Mouse (Mus musculus): ENCODE data around the gene Dzank1.

GRCm38 (mm10) chr2:144550529-144550928 lies 23.3 kb upstream of the Dzank1 start, which contains the start of gene Rbbp9:
- TF ChIP-seq GABPA (IDR thresholded peaks at IDR 0.05; ENCODE audit: low read depth, low read length) = no peak
- no peak for TF ChIP-seq CTCF (IDR thresholded peaks at IDR 0.05 in 2 of 3, conservative IDR thresholded peaks at IDR 0.05 in 1 of 3; ENCODE audit: control insufficient read depth in 1 of 3, insufficient read depth in 1 of 3, low read depth in 2 of 3, low read length in 3 of 3, poor library complexity in 1 of 3, severe bottlenecking in 1 of 3)
- TF ChIP-seq POLR2A (IDR thresholded peaks at IDR 0.05; ENCODE audit: control insufficient read depth in 1 of 2, insufficient read depth in 1 of 2, low read depth in 1 of 2, low read length in 2 of 2, poor library complexity in 1 of 2) = no peak
- TF ChIP-seq CHD2 (IDR thresholded peaks at IDR 0.05; ENCODE audit: low read length) = no peak
- no peak for TF ChIP-seq HCFC1 (IDR thresholded peaks at IDR 0.05; ENCODE audit: low read depth, low read length)
- no peak for TF ChIP-seq E2F4 (IDR thresholded peaks at IDR 0.05; ENCODE audit: borderline replicate concordance, low read depth, low read length)
- no peak for TF ChIP-seq USF1 (IDR thresholded peaks at IDR 0.05; ENCODE audit: low read depth, low read length)
- TF ChIP-seq RAD21 (IDR thresholded peaks at IDR 0.05; ENCODE audit: low read depth, low read length) = no peak
- no peak for TF ChIP-seq EP300 (IDR thresholded peaks at IDR 0.05; ENCODE audit: low read depth in 1 of 2, low read length in 2 of 2)
- no peak for TF ChIP-seq SMC3 (IDR thresholded peaks at IDR 0.05; ENCODE audit: low read depth, low read length)
- TF ChIP-seq MYC (IDR thresholded peaks at IDR 0.05; ENCODE audit: low read depth, low read length) = no peak
- no peak for TF ChIP-seq NELFE (IDR thresholded peaks at IDR 0.05; ENCODE audit: low read depth, low read length)
